Mouse (Mus musculus) thymus, adult 2 months (tissue): ENCODE measurements at regions not wholly inside any gene's neighbourhood (a gene's known extent, or its start where the extent isn't known, plus 50 kb on each side); places are given as distances from the start of the nearest gene placed in this dataset.

ENCODE experiments used
- CTCF ChIP-seq: fragments of 200-500 bp; IDR thresholded peaks from 2 replicates; pipeline ENCODE4 v1.5.1; 2012; ENCODE audit warnings: mild to moderate bottlenecking, control low read depth, low read length, moderate library complexity, borderline replicate concordance; ENCODE audit not compliant: control insufficient read depth, poor library complexity, insufficient read depth; ENCODE audit errors: extremely low read depth
- POLR2A ChIP-seq: fragments of 200-500 bp; IDR thresholded peaks from 2 replicates; pipeline ENCODE4 v1.6.1; 2012; ENCODE audit warnings: mild to moderate bottlenecking, low read length, control low read depth, moderate library complexity; ENCODE audit not compliant: control insufficient read depth, poor library complexity, insufficient read depth; ENCODE audit errors: extremely low read depth

DNA sequence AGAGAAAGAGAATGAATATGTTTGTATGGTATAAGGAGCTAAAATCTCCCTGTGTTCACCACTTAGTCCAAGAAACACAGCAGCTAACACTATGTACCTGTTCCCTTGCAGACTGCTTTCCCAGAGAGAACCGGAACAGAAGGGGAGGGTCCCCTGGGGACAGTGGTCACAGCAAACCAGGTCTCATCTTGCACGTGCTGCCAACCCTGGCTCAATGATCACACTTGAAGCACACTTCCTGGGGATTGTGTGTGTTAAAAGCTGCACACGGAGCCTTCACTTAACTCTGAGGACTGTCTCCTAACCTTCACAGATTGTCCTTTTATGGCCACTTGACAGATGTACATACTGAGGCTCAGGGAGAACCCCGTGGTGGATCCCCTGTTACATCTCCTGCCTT is 127.6 kb upstream of the Rybp start:
- no peak for TF ChIP-seq CTCF
- TF ChIP-seq POLR2A, result no peak
